Mouse (Mus musculus): ENCODE measurements at regions not wholly inside any gene's neighbourhood (a gene's known extent, or its start where the extent isn't known, plus 50 kb on each side); places are given as distances from the start of the nearest gene placed in this dataset.
"Not testable (repeated sequence)": the region's sequence is repeated elsewhere in the genome, so short reads cannot be mapped to it uniquely, and the experiment has no call there.

DNA sequence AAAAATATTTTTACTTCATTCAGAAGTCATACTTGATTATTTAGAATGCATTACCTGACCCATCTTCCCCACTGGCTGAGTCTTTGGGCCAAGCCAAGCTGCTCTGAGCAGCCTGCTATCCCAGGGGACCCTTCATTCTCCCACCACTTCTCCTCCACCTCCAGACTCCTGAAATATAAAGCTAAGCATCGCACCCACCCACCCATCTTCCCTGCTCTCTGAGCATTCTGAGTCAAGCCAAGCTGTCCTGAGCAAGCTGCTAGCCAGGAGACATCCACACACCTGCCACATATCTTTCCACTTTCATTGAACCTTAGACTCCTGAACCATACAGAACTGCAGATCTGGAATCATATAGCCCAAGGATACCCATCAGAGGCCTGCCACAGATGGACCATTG, 1456.2 kb upstream of the Adam24 start:
- DNase-seq (ENCODE audit: extremely low spot score in 1 of 2, low spot score in 1 of 2): peak; percentile 38 to 40

DNA sequence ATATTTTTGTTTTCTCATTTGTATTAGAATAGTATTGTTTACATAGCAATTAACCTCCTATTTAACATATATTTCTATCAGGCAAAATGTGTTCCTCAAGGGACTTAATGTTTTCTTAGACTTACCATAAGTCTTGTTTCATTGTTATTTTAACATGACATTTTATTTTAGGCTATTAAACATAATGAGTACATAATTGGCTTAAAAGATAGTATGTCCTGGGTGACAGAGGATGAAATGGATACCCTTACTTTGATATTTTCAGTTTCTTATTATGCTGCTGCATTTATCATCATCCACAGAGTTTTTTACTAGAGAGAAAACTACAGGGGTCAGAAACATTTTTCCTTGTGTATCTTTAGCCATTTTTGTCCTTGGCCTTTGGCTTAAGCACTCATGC, 1447.6 kb upstream of the Adam24 start:
- no peak for DNase-seq (ENCODE audit: extremely low spot score in 1 of 2, low spot score in 1 of 2)

DNA sequence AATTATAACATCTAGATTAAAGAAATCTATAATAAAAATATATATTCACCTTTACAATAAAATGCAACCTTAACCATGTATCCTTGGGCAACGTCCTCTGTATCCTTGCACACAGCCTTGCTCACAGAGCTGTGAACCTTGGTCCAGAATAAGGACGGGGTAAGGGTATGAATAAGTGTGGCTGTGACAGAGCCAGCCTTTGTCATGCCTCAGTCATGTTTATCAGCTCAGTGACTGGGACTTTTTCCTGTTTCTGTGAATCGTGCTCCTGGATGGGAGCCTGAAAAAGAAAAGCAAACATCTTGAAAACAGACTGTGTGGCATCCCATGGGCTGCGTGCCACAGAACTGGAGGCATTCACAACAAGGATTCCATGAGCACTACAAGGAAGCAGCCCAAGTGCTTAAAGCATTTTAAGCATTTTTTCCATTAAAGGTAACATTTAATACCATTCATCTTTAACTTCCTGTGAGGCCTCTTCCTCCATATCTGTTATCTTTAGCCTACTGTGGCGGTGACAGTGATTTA, 1405.8 kb upstream of the Adam24 start:
- DNase-seq (ENCODE audit: extremely low spot score in 1 of 2, low spot score in 1 of 2): peak; percentile 11 to 67

GRCm38 (mm10) chr8:39297548-39298306, 1377.2 kb upstream of the Adam24 start:
- DNase-seq (ENCODE audit: extremely low spot score in 1 of 2, low spot score in 1 of 2): no peak

DNA sequence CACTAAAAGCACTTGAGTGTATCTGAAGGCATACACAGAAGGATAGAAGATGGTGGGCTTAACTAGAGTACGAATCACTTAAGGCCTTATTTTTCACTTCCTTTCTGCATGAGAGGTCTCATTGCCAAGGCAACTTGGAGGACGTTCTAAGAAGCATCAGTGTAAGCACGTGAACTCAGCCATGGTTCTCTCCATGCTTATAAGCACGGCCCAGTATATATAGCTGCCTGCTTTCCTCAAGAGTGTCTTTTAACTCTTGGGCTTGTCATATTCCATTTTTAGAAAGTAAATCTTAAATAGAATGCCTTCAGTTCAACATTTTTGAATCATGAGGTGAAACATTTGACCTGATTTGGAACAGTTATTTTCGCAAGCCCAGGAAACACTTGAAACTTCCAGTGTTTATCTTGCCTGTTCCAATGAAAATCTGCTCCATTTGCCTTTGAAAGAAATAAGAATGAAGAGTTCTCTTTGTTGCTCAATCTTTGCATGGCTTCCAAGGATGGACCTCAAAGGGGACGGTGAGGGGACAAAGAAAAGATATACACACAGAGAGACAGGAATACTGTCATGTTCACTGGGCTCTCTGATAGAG, 1371.0 kb upstream of the Adam24 start:
- DNase-seq (ENCODE audit: extremely low spot score in 1 of 2, low spot score in 1 of 2): no peak

GRCm38 (mm10) chr8:39313854-39314253, 1361.0 kb upstream of the Adam24 start:
- peak; percentile 44 to 69 for DNase-seq (ENCODE audit: extremely low spot score in 1 of 2, low spot score in 1 of 2)

DNA sequence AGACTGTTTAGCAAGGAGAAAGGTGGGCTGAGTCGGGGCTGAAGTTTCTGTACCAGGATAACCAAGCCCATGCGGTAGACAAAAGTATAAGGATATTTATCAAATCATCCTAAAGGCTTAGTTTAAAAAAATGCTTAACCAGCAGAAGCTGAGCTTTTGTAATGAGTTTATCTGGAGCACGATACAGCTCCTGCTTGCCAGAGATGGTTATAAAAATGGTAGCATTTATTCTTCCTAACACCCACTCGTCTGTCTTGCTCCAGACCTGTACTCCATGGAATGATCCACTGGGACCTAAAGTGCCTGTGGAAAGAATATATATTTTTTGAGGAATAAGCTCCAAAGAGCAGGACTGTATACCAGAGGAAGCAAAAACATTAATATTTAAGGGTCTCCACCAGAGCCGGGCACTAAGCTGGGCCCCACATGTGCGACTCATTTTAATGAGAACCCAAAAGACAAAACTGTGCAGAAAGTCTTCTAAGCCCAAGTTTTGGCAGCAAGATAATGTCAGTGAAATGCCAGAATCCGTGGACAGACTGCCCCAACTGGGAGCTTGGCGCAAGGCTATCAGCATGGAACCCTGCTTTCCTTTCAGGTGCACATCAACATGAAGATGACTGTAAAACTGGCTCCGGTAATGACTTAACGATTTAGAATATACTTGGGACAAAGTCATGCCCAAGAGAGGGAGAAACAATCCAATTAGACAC, 1359.2 kb upstream of the Adam24 start:
- peak; percentile 41 to 49 for DNase-seq (ENCODE audit: extremely low spot score in 1 of 2, low spot score in 1 of 2)

- no peak for DNase-seq (ENCODE audit: extremely low spot score in 1 of 2, low spot score in 1 of 2)
These were observed 1358.7 kb upstream of the Adam24 start for GRCm38 (mm10) chr8:39316234-39316568.

- no peak for DNase-seq (ENCODE audit: extremely low spot score in 1 of 2, low spot score in 1 of 2)
These were observed 1345.5 kb upstream of the Adam24 start for GRCm38 (mm10) chr8:39329378-39329777.

DNA sequence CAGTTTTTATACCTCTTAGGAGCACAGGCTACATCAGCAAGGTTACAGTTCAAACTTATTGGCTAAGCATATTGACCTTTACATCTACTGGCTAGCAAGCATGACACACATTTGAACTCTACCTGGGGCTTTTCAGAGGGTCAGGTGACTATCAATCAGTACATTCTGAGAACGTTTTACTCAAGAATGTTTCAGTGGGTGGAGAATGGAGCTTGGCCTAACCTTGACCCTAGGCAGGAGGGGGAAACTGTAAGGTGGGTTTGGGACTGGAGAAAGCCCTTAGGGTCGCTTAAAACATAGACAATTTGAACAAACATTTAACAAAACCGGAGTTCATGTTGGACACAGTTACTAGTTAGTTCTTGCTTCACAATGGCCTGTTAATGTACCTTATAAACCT, 1330.1 kb upstream of the Adam24 start:
- DNase-seq (ENCODE audit: extremely low spot score in 1 of 2, low spot score in 1 of 2): no peak

- DNase-seq (ENCODE audit: extremely low spot score in 1 of 2, low spot score in 1 of 2): no peak
These were observed 1328.4 kb upstream of the Adam24 start for GRCm38 (mm10) chr8:39346471-39346870.

DNA sequence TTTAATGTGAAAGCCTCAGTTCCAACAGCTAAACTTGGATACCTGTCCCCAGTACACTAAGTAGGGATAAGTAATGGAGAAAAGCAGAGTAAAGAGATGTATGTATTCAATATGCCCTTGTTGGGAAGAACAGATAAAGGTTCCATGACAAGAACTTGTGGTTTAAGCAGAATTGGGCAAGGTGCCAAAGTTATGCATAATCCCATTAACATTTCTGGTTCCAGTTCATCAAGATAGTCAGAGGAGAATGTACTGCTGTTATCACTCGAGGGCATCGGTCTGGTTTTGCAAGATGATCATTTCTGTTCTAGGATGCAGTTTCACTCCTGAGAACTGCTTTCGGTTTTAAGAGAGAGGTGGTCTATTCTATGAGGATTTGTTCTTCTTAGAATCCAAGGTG, 1325.9 kb upstream of the Adam24 start:
- no peak for DNase-seq (ENCODE audit: extremely low spot score in 1 of 2, low spot score in 1 of 2)

GRCm38 (mm10) chr8:39355412-39355811, 1319.5 kb upstream of the Adam24 start:
- DNase-seq (ENCODE audit: extremely low spot score in 1 of 2, low spot score in 1 of 2): peak; percentile 8 to 61

GRCm38 (mm10) chr8:39357111-39357510, 1317.8 kb upstream of the Adam24 start:
- DNase-seq (ENCODE audit: extremely low spot score in 1 of 2, low spot score in 1 of 2): peak in 1 of 2 experiments; percentile 30

- no peak for DNase-seq (ENCODE audit: extremely low spot score in 1 of 2, low spot score in 1 of 2)
These were observed 1317.0 kb upstream of the Adam24 start for GRCm38 (mm10) chr8:39357865-39358264.

- DNase-seq (ENCODE audit: extremely low spot score in 1 of 2, low spot score in 1 of 2): not testable (repeated sequence)
These were observed 1308.5 kb upstream of the Adam24 start for GRCm38 (mm10) chr8:39366346-39366745.
